Mouse (Mus musculus) olfactory bulb, adult 2 months (tissue): ENCODE data around the gene Iqgap3. TPM values are rescaled to one million over a fixed set of nuclear protein-coding genes. Genes with fewer than 3 reads are reported as not detected.

ENCODE experiments used
- H3K27ac ChIP-seq: fragments of 200-500 bp; 2 replicates; pipeline ENCODE4 v1.5.1; 2012; ENCODE audit warnings: low read depth, low read length; ENCODE audit not compliant: insufficient read depth
- H3K4me1 ChIP-seq: fragments of 200-500 bp; 2 replicates; pipeline ENCODE4 v1.6.1; 2012; ENCODE audit warnings: low read length; ENCODE audit not compliant: control insufficient read depth, insufficient read depth
- H3K4me3 ChIP-seq: fragments of 200-500 bp; 2 replicates; pipeline ENCODE4 v1.5.1; 2012; ENCODE audit warnings: mild to moderate bottlenecking, low read depth, low read length, moderate library complexity; ENCODE audit not compliant: insufficient read depth
- CTCF ChIP-seq: fragments of 200-500 bp; IDR thresholded peaks from 2 replicates; pipeline ENCODE4 v1.5.1; 2012; ENCODE audit warnings: low read depth, mild to moderate bottlenecking, low read length, moderate library complexity; ENCODE audit not compliant: insufficient read depth
- POLR2A ChIP-seq: fragments of 200-500 bp; IDR thresholded peaks from 2 replicates; pipeline ENCODE4 v1.6.1; 2012; ENCODE audit warnings: mild to moderate bottlenecking, low read depth, low read length, moderate library complexity; ENCODE audit not compliant: insufficient read depth
- WGBS: fragments of 180-500 bp; shearing (Covaris S2); methylation state at CpG from one replicate; pipeline ENCODE4 v1.1.7; 2018; 5-methylcytosine and 5-hydroxymethylcytosine counted together
- polyA plus RNA-seq: library from polyadenylated mRNA; stranded (reverse); fragments of >200 nt; gene quantifications from 2 replicates; pipeline ENCODE4 v1.2.4, GENCODE M21; 2012; ENCODE audit warnings: low replicate concordance; ENCODE audit not compliant: missing spikeins, insufficient read depth, insufficient read length

Iqgap3 gene
- polyA plus RNA-seq, 1 experiment: not detected

DNA sequence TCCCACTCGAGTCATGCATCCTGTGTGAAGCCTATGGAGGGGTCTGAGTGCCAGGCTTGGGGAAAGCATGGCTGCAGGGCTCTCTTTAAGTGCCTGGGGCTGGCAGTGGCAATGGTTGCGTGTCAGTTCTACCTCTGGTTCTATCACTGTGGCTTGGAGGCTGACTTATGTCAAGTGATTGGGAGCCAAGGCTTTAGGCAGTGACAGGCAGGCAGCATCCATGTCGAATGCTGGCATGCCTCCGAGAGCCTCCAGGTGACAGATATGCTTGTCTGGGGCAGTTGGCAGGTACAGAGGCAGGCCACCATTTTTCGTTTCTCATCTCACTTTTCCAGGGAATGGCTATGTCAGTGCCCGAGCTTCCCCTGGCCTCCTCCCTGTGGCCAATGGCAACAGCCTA lies 79.1 kb downstream of the Iqgap3 start:
- WGBS: 73% methylated on average over 6 of the region's 6 CpGs
- H3K4me3 ChIP-seq: no peak overlapping the region
- TF ChIP-seq CTCF (no peak), POLR2A (no peak)
- H3K4me1 ChIP-seq: peaks cover 30% of the 10 kb centered on the region
- H3K27ac ChIP-seq: no peak overlapping the region

- 17% methylated on average over 8 of the region's 8 CpGs for WGBS
- Histone ChIP-seq H3K4me3 (no peak overlapping the region), H3K27ac (peak overlapping the region; percentile 59; the same call in 1 of the 2 replicates), H3K4me1 (peaks cover 23% of the 10 kb centered on the region)
- TF ChIP-seq CTCF: no peak
- TF ChIP-seq POLR2A: no peak
Observed at GRCm38 (mm10) chr3:88162259-88162658, 80.5 kb downstream of the Iqgap3 start.

GRCm38 (mm10) chr3:88162811-88163210 lies 81.0 kb downstream of the Iqgap3 start:
- H3K4me3 ChIP-seq: no peak overlapping the region
- WGBS: 64% methylated on average over 4 of the region's 4 CpGs
- peaks cover 25% of the 10 kb centered on the region for H3K4me1 ChIP-seq
- TF ChIP-seq CTCF (no peak), POLR2A (no peak)
- 0 out of 2 replicates have a peak overlapping the region, but pooled peaks have one; percentile 59 for H3K27ac ChIP-seq

GRCm38 (mm10) chr3:88163847-88164246 lies 82.1 kb downstream of the Iqgap3 start:
- Histone ChIP-seq H3K4me3 (no peak overlapping the region), H3K4me1 (peaks cover 29% of the 10 kb centered on the region), H3K27ac (no peak overlapping the region)
- WGBS: 46% methylated on average over 3 of the region's 3 CpGs
- TF ChIP-seq CTCF: no peak
- TF ChIP-seq POLR2A: no peak

GRCm38 (mm10) chr3:88164263-88164662 lies 82.5 kb downstream of the Iqgap3 start:
- peaks cover 31% of the 10 kb centered on the region for H3K4me1 ChIP-seq

GRCm38 (mm10) chr3:88166056-88166455 lies 84.3 kb downstream of the Iqgap3 start:
- Histone ChIP-seq H3K4me3 (no peak overlapping the region), H3K4me1 (peaks cover 41% of the 10 kb centered on the region), H3K27ac (no peak overlapping the region)
- no peak for TF ChIP-seq POLR2A
- no peak for TF ChIP-seq CTCF
- 85% methylated on average over 5 of the region's 5 CpGs for WGBS

More at GRCm38 (mm10) chr3:88164263-88164662, 82.5 kb downstream of the Iqgap3 start:
- H3K27ac ChIP-seq: no peak overlapping the region
- TF ChIP-seq CTCF (no peak), POLR2A (no peak)
- WGBS: 45% methylated on average over 3 of the region's 3 CpGs
- H3K4me3 ChIP-seq: no peak overlapping the region

DNA sequence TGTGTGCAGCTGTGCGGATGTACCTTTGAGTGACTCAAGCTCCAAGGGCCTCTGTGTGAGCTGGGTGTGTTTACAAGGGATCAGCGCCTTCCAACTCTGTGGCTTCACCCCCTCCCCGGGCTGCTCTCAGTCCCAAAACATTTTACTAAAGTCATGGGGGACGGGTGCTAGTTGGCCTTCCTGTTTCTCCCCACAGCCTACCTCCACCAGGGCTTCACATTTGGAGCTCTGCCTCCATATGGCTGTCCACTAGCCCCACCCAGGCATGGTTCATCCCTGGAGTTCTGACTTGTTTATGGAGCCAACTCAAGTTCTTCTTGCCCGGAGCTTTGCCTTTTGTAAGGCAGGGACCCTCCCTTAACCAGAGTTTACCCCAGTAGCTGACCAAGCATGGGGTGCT lies 88.6 kb downstream of the Iqgap3 start:
- Histone ChIP-seq H3K27ac (no peak overlapping the region), H3K4me3 (no peak overlapping the region), H3K4me1 (peaks cover 38% of the 10 kb centered on the region)
- 49% methylated on average over 5 of the region's 5 CpGs for WGBS
- TF ChIP-seq POLR2A: no peak
- no peak for TF ChIP-seq CTCF

Other genes with a start within 250 kb of the Iqgap3 start
- not detected in 2 replicates for gene Sh2d2a, start 235.2 kb upstream of the Iqgap3 start, polyA plus RNA-seq
- gene Prcc, start 196.4 kb upstream of the Iqgap3 start, polyA plus RNA-seq: not detected in 2 replicates
- 549 TPM in 1 of 2 replicates, not detected in the other for gene Hdgf, start 175.7 kb upstream of the Iqgap3 start, polyA plus RNA-seq
- gene Mrpl24, start 162.5 kb upstream of the Iqgap3 start, polyA plus RNA-seq: not detected in 2 replicates
- gene Isg20l2, start 151.7 kb upstream of the Iqgap3 start, polyA plus RNA-seq: not detected in 2 replicates
- not detected in 2 replicates for gene Rrnad1, start 151.3 kb upstream of the Iqgap3 start, polyA plus RNA-seq
- gene Crabp2, start 133.3 kb upstream of the Iqgap3 start, polyA plus RNA-seq: not detected in 2 replicates
- gene Nes, start 110.9 kb upstream of the Iqgap3 start, polyA plus RNA-seq: not detected in 2 replicates
- gene Bcan, start 81.7 kb upstream of the Iqgap3 start, polyA plus RNA-seq: not detected in 2 replicates
- not detected in 2 replicates for gene Hapln2, start 54.4 kb upstream of the Iqgap3 start, polyA plus RNA-seq
- gene Gpatch4, start 38.9 kb upstream of the Iqgap3 start, polyA plus RNA-seq: not detected in 2 replicates
- not detected in 2 replicates for gene Naxe, start 23.5 kb upstream of the Iqgap3 start, polyA plus RNA-seq
- gene Ttc24, start 3.7 kb upstream of the Iqgap3 start, polyA plus RNA-seq: not detected in 2 replicates
- gene Mef2d, start 60.4 kb downstream of the Iqgap3 start, polyA plus RNA-seq: 460 TPM in 1 of 2 replicates, not detected in the other
- gene Rhbg, start 172.7 kb downstream of the Iqgap3 start, polyA plus RNA-seq: not detected in 2 replicates
- not detected in 2 replicates for gene Gm38392, start 205.2 kb downstream of the Iqgap3 start, polyA plus RNA-seq
- not detected in 2 replicates for gene Tsacc, start 215.0 kb downstream of the Iqgap3 start, polyA plus RNA-seq
- 179 TPM in 1 of 2 replicates, not detected in the other for gene Cct3, start 215.1 kb downstream of the Iqgap3 start, polyA plus RNA-seq
- not detected in 2 replicates for gene Glmp, start 243.1 kb downstream of the Iqgap3 start, polyA plus RNA-seq